Mouse (Mus musculus): ENCODE measurements around the gene Sgo1.
"Not testable (repeated sequence)": the region's sequence is repeated elsewhere in the genome, so short reads cannot be mapped to it uniquely, and the experiment has no call there.

Gene Sgo1

GRCm38 (mm10) chr17:53688877-53689802, at the start of gene Sgo1:
TSS of gene Sgo1 (minus strand) at chr17:53689333.
- peak; percentile 99 for DNase-seq (ENCODE audit: low spot score)

- not testable (repeated sequence) for DNase-seq (ENCODE audit: low spot score)
Measured at GRCm38 (mm10) chr17:53718916-53719315, 29.8 kb upstream of the Sgo1 start.

GRCm38 (mm10) chr17:53718474-53718873, 29.3 kb upstream of the Sgo1 start:
- DNase-seq (ENCODE audit: low spot score) = no peak

GRCm38 (mm10) chr17:53715161-53715560, 26.0 kb upstream of the Sgo1 start:
- DNase-seq (ENCODE audit: low spot score) = not testable (repeated sequence)

GRCm38 (mm10) chr17:53714453-53714852, 25.3 kb upstream of the Sgo1 start:
- DNase-seq (ENCODE audit: low spot score) = no peak

- not testable (repeated sequence) for DNase-seq (ENCODE audit: low spot score)
Measured at GRCm38 (mm10) chr17:53697521-53697920, 8.4 kb upstream of the Sgo1 start.

GRCm38 (mm10) chr17:53694039-53694438, 4.9 kb upstream of the Sgo1 start:
- peak; percentile 61 for DNase-seq (ENCODE audit: low spot score)

GRCm38 (mm10) chr17:53689946-53690345, 813 bp upstream of the Sgo1 start:
- DNase-seq (ENCODE audit: low spot score) = no peak

GRCm38 (mm10) chr17:53688321-53688720, 812 bp downstream of the Sgo1 start:
- DNase-seq (ENCODE audit: low spot score) = no peak

- DNase-seq (ENCODE audit: low spot score) = peak; percentile 31
Measured at GRCm38 (mm10) chr17:53678716-53679115, 10.4 kb downstream of the Sgo1 start.

- DNase-seq (ENCODE audit: low spot score) = no peak
Measured at GRCm38 (mm10) chr17:53670453-53670852, 18.7 kb downstream of the Sgo1 start.

GRCm38 (mm10) chr17:53664703-53665382, 24.3 kb downstream of the Sgo1 start:
- peak; percentile 50 for DNase-seq (ENCODE audit: low spot score)

- DNase-seq (ENCODE audit: low spot score) = no peak
Measured at GRCm38 (mm10) chr17:53664267-53664666, 24.9 kb downstream of the Sgo1 start.

- DNase-seq (ENCODE audit: low spot score) = peak; percentile 58
Measured at GRCm38 (mm10) chr17:53661056-53661840, 27.9 kb downstream of the Sgo1 start.

- peak; percentile 54 for DNase-seq (ENCODE audit: low spot score)
Measured at GRCm38 (mm10) chr17:53659738-53660137, 29.4 kb downstream of the Sgo1 start.

- no peak for DNase-seq (ENCODE audit: low spot score)
Measured at GRCm38 (mm10) chr17:53659230-53659629, 29.9 kb downstream of the Sgo1 start.

- DNase-seq (ENCODE audit: low spot score) = no peak
Measured at GRCm38 (mm10) chr17:53658668-53659067, 30.5 kb downstream of the Sgo1 start.

- not testable (repeated sequence) for DNase-seq (ENCODE audit: low spot score)
Measured at GRCm38 (mm10) chr17:53657391-53657790, 31.7 kb downstream of the Sgo1 start.

- no peak for DNase-seq (ENCODE audit: low spot score)
Measured at GRCm38 (mm10) chr17:53656369-53656860, 32.7 kb downstream of the Sgo1 start.

- no peak for DNase-seq (ENCODE audit: low spot score)
Measured at GRCm38 (mm10) chr17:53655959-53656358, 33.2 kb downstream of the Sgo1 start.

GRCm38 (mm10) chr17:53655081-53655480, 34.1 kb downstream of the Sgo1 start:
- no peak for DNase-seq (ENCODE audit: low spot score)

- no peak for DNase-seq (ENCODE audit: low spot score)
Measured at GRCm38 (mm10) chr17:53654596-53654995, 34.5 kb downstream of the Sgo1 start.

All from MN1 (cell line).